Mouse (Mus musculus) myocyte (in vitro differentiated cells): ENCODE results near the gene Dlx3. TPM values are rescaled to one million over a fixed set of nuclear protein-coding genes. Genes with fewer than 3 reads are reported as not detected.

Experiments
- H3K27me3 ChIP-seq: one replicate; pipeline ENCODE4 v1.6.1; 2011; ENCODE audit not compliant: control insufficient read depth, insufficient read depth, insufficient read length
- H3K36me3 ChIP-seq: one replicate; pipeline ENCODE4 v1.6.1; 2011; ENCODE audit not compliant: control insufficient read depth, insufficient read depth
- H3K4me2 ChIP-seq: one replicate; pipeline ENCODE4 v1.6.1; 2011; ENCODE audit warnings: low read depth, control low read depth
- H3K4me3 ChIP-seq: one replicate; pipeline ENCODE4 v1.5.1; 2011; ENCODE audit warnings: mild to moderate bottlenecking, control low read depth, moderate library complexity
- H3K79me2 ChIP-seq: one replicate; pipeline ENCODE4 v1.6.1; 2011; ENCODE audit not compliant: control insufficient read depth, insufficient read depth
- H3ac ChIP-seq: one replicate; pipeline ENCODE4 v1.6.1; 2011; ENCODE audit not compliant: control insufficient read depth, insufficient read length
- CEBPB ChIP-seq: IDR thresholded peaks from 2 replicates; pipeline ENCODE4 v1.6.1; 2011; ENCODE audit warnings: mild to moderate bottlenecking, moderate library complexity; ENCODE audit not compliant: poor library complexity, insufficient read depth, severe bottlenecking
- E2F4 ChIP-seq: IDR thresholded peaks from one replicate; pipeline ENCODE4 v1.6.1; 2011; ENCODE audit warnings: mild to moderate bottlenecking, control low read depth, moderate library complexity; ENCODE audit not compliant: insufficient read depth
- MAX ChIP-seq: IDR thresholded peaks from one replicate; pipeline ENCODE4 v1.6.1; 2011; ENCODE audit warnings: low read depth, mild to moderate bottlenecking, control low read depth
- MYOD1 ChIP-seq, 3 experiments: IDR thresholded peaks; one replicate each; pipeline ENCODE4 v1.6.1; 2011; ENCODE audit warnings: control low read depth in 2 of 3, low read depth in 2 of 3, mild to moderate bottlenecking in 2 of 3, moderate library complexity in 1 of 3; ENCODE audit not compliant: insufficient read length in 2 of 3, control insufficient read depth in 1 of 3
- MYOG ChIP-seq, 3 experiments: IDR thresholded peaks; one replicate each; pipeline ENCODE4 v1.6.1; 2011; ENCODE audit warnings: control low read depth in 2 of 3, low read depth in 2 of 3, mild to moderate bottlenecking in 2 of 3; ENCODE audit not compliant: insufficient read length in 2 of 3, control insufficient read depth in 1 of 3, insufficient read depth in 1 of 3
- POLR2A ChIP-seq: IDR thresholded peaks from one replicate; pipeline ENCODE4 v1.6.1; 2011; ENCODE audit warnings: low read depth, mild to moderate bottlenecking, control low read depth, moderate library complexity; ENCODE audit not compliant: insufficient read length
- POLR2AphosphoS2 ChIP-seq: IDR thresholded peaks from one replicate; pipeline ENCODE4 v1.6.1; 2011; ENCODE audit warnings: low read depth, control low read depth; ENCODE audit not compliant: insufficient read length
- REST ChIP-seq: IDR thresholded peaks from one replicate; pipeline ENCODE4 v1.6.1; 2011; ENCODE audit warnings: mild to moderate bottlenecking, control low read depth, moderate library complexity; ENCODE audit not compliant: insufficient read depth, insufficient read length
- SRF ChIP-seq: IDR thresholded peaks from one replicate; pipeline ENCODE4 v1.6.1; 2011; ENCODE audit warnings: low read depth; ENCODE audit not compliant: control insufficient read depth, insufficient read length
- TCF12 ChIP-seq: IDR thresholded peaks from one replicate; pipeline ENCODE4 v1.6.1; 2011; ENCODE audit warnings: mild to moderate bottlenecking, control low read depth; ENCODE audit not compliant: poor library complexity, insufficient read depth, severe bottlenecking
- TCF3 ChIP-seq: IDR thresholded peaks from one replicate; pipeline ENCODE4 v1.6.1; 2011; ENCODE audit warnings: low read depth, control low read depth; ENCODE audit not compliant: insufficient read length
- USF1 ChIP-seq: IDR thresholded peaks from one replicate; pipeline ENCODE4 v1.6.1; 2011; ENCODE audit warnings: low read depth, mild to moderate bottlenecking, control low read depth, moderate library complexity
- polyA plus RNA-seq: library from polyadenylated mRNA; unstranded; fragments of >200 nt; fragmentation: generic; extraction: Trizol; gene quantifications from one replicate; pipeline ENCODE4 v1.2.1, GENCODE M21; 2012; ENCODE audit warnings: missing spikeins

The Dlx3 gene
- polyA plus RNA-seq, 1 experiment = 6.3 TPM

GRCm38 (mm10) chr11:95072804-95073203 lies 47.1 kb upstream of the Dlx3 start:
- Histone ChIP-seq H3K36me3 (no peaks in the 10 kb centered on the region), H3K79me2 (no peaks in the 10 kb centered on the region), H3K4me2 (peak overlapping the region; percentile 53), H3K4me3 (no peak overlapping the region), H3ac (no peak overlapping the region), H3K27me3 (no peaks in the 10 kb centered on the region)
- TF ChIP-seq CEBPB = no peak
- peak; percentile 30 for TF ChIP-seq TCF3
- peak in 2 of 3 experiments; percentile 90 to 91 for TF ChIP-seq MYOD1 (IDR thresholded peaks at IDR 0.05; ENCODE audit: control insufficient read depth in 1 of 3, insufficient read length in 2 of 3, low read depth in 2 of 3)
- TF ChIP-seq POLR2AphosphoS2 = no peak
- TF ChIP-seq MAX = no peak
- no peak for TF ChIP-seq REST
- TF ChIP-seq E2F4 = no peak
- no peak for TF ChIP-seq USF1
- TF ChIP-seq MYOG (IDR thresholded peaks at IDR 0.05; ENCODE audit: control insufficient read depth in 1 of 3, insufficient read depth in 1 of 3, insufficient read length in 2 of 3, low read depth in 2 of 3) = peak; percentile 67 to 95 (median 87)
- no peak for TF ChIP-seq SRF
- TF ChIP-seq POLR2A = no peak
- no peak for TF ChIP-seq TCF12

- TF ChIP-seq E2F4 = no peak
- no peak for TF ChIP-seq CEBPB
- TF ChIP-seq POLR2AphosphoS2 = no peak
- no peak for TF ChIP-seq MAX
- TF ChIP-seq POLR2A = no peak
- TF ChIP-seq MYOD1 (IDR thresholded peaks at IDR 0.05; ENCODE audit: control insufficient read depth in 1 of 3, insufficient read length in 2 of 3, low read depth in 2 of 3) = no peak
- TF ChIP-seq REST = no peak
- TF ChIP-seq SRF = no peak
- no peak for TF ChIP-seq TCF12
- no peak for TF ChIP-seq USF1
- TF ChIP-seq MYOG (IDR thresholded peaks at IDR 0.05; ENCODE audit: control insufficient read depth in 1 of 3, insufficient read depth in 1 of 3, insufficient read length in 2 of 3, low read depth in 2 of 3) = no peak
- TF ChIP-seq TCF3 = no peak
- H3K4me3 ChIP-seq = no peak overlapping the region
- no peak overlapping the region for H3ac ChIP-seq
- no peak overlapping the region for H3K4me2 ChIP-seq
- no peaks in the 10 kb centered on the region for H3K27me3 ChIP-seq
- no peaks in the 10 kb centered on the region for H3K79me2 ChIP-seq
- no peaks in the 10 kb centered on the region for H3K36me3 ChIP-seq
Observed at GRCm38 (mm10) chr11:95073835-95074234, 46.1 kb upstream of the Dlx3 start.

- Histone ChIP-seq H3ac (no peak overlapping the region), H3K4me2 (peak overlapping the region; percentile 80), H3K4me3 (no peak overlapping the region), H3K36me3 (no peaks in the 10 kb centered on the region), H3K79me2 (no peaks in the 10 kb centered on the region), H3K27me3 (no peaks in the 10 kb centered on the region)
- TF ChIP-seq TCF3 (no peak), POLR2A (no peak), POLR2AphosphoS2 (no peak), USF1 (no peak), CEBPB (no peak), MAX (no peak), SRF (no peak), MYOG (IDR thresholded peaks at IDR 0.05; ENCODE audit: control insufficient read depth in 1 of 3, insufficient read depth in 1 of 3, insufficient read length in 2 of 3, low read depth in 2 of 3) (no peak), E2F4 (no peak), REST (no peak), TCF12 (no peak), MYOD1 (IDR thresholded peaks at IDR 0.05; ENCODE audit: control insufficient read depth in 1 of 3, insufficient read length in 2 of 3, low read depth in 2 of 3) (no peak)
Observed at GRCm38 (mm10) chr11:95074694-95075093, 45.2 kb upstream of the Dlx3 start.

- Histone ChIP-seq H3ac (peak overlapping the region; percentile 11), H3K36me3 (no peaks in the 10 kb centered on the region), H3K4me2 (peak overlapping the region; percentile 80), H3K4me3 (peak overlapping the region; percentile 43), H3K27me3 (no peaks in the 10 kb centered on the region), H3K79me2 (no peaks in the 10 kb centered on the region)
- TF ChIP-seq POLR2AphosphoS2 = no peak
- no peak for TF ChIP-seq TCF3
- no peak for TF ChIP-seq SRF
- TF ChIP-seq E2F4 = no peak
- peak in 2 of 3 experiments; percentile 36 to 67 for TF ChIP-seq MYOD1 (IDR thresholded peaks at IDR 0.05; ENCODE audit: control insufficient read depth in 1 of 3, insufficient read length in 2 of 3, low read depth in 2 of 3)
- TF ChIP-seq POLR2A = no peak
- TF ChIP-seq TCF12 = no peak
- TF ChIP-seq CEBPB = no peak
- TF ChIP-seq REST = no peak
- no peak for TF ChIP-seq MAX
- TF ChIP-seq USF1 = no peak
- peak in 1 of 3 experiments; percentile 61 for TF ChIP-seq MYOG (IDR thresholded peaks at IDR 0.05; ENCODE audit: control insufficient read depth in 1 of 3, insufficient read depth in 1 of 3, insufficient read length in 2 of 3, low read depth in 2 of 3)
Observed at GRCm38 (mm10) chr11:95075197-95076040, 44.5 kb upstream of the Dlx3 start.
